Mouse (Mus musculus): ENCODE measurements around the gene Cd300lf.

The Cd300lf gene

DNA sequence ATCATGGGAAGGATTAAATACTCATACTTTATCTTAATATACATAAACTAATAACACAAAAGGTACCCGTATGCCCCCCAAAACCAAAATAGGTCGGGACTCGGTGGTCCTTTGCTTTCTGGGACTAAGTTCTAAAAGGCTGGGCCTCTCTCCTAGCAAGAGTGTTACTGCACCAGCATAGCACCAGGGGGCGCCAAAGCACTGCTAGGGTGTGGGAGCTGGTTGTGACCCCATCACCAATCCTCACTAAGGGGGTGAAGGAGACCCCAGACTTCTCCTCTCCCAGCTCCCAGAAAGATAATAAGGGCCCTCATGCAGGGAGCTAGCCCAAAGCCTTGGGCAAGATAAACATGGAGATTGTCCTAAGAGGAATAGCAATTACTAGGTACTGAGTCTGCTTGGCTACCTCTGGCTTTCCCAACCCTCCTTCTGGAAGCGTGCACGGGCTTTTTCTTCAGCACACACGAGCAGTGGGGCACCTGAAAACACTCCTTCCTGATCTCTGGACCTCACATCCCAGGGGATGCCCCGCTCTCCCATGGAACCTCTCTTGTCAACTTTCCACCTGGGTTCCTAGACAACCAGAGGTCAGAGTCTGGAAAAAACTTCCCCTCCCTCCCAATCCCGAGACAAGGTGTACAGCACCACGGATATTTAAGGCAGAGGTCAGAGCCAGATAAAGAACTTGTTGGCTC, 27.2 kb upstream of the Cd300lf start:
- peak; percentile 44 to 66 for DNase-seq (ENCODE audit: low read depth in 1 of 2, low spot score in 2 of 2)

DNA sequence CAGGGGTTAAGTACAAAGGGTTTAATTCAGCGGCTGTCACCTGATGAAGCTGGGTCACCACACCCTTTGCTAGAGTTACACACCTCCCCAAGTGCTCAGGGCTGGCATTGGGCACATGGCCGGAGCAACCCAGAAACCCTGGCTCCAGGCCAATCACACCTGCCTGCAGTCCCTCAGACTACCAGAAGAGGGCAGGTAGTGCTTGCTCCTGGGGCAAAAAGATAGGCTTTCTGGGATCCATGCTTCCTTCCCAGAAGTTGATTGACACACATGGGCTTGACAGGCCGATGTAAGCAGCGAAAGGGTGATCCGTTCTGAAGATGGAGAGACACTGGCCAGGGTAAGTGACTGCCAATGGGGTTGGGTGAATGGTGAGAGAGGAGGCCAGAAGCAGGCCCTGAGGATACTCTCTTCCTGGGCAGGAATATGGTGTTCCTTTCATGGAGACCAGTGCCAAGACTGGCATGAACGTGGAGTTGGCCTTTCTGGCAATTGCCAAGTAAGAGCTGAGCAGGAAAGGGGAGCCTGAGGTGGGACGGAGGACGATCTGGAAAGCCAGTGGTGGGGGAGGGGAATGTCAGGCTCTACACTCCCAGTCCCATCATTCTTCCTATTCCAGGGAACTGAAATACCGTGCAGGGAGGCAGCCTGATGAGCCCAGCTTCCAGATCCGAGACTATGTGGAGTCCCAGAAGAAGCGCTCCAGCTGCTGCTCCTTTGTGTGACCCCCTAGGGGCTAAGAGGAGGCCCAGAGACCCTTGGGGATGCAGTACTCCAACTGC, 26.4 kb upstream of the Cd300lf start:
- DNase-seq (ENCODE audit: low read depth in 1 of 2, low spot score in 2 of 2) = peak in 1 of 2 experiments; percentile 73

DNA sequence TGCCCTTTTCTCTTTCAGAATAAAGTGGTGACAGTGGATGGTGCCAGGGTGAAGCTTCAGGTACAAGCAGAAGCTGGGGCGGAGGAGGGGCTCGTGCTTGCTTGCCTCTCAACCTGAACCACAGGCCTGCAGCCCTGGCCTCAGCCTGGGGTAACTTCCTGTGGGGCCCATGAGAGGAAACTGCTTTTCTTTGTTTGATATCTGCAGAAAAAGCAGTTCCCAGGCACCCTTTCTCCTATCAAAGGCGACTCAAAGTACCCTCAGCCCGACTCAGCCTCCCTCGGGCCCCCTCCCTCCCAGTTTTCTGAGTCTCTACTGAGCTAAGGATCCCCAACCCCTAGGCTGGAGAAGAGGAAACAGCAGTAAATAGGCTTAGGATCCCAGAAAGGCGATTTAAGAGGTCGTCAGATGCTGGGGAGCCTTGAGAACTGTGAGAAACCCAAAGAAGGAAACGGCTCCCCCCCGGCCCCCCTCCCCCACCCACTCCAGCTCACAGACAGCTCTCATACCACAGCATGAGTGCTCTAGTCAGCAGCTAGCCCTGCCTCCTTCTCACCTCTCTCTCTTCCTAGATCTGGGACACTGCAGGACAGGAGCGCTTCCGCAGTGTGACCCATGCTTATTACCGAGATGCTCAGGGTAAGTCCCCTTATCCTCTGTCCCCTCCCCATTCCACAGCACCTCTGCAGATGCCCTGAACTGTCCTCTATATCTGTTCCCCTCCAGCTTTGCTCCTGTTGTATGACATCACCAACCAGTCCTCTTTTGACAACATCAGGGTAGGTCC, 24.3 kb upstream of the Cd300lf start:
- no peak for DNase-seq (ENCODE audit: low read depth in 1 of 2, low spot score in 2 of 2)

DNA sequence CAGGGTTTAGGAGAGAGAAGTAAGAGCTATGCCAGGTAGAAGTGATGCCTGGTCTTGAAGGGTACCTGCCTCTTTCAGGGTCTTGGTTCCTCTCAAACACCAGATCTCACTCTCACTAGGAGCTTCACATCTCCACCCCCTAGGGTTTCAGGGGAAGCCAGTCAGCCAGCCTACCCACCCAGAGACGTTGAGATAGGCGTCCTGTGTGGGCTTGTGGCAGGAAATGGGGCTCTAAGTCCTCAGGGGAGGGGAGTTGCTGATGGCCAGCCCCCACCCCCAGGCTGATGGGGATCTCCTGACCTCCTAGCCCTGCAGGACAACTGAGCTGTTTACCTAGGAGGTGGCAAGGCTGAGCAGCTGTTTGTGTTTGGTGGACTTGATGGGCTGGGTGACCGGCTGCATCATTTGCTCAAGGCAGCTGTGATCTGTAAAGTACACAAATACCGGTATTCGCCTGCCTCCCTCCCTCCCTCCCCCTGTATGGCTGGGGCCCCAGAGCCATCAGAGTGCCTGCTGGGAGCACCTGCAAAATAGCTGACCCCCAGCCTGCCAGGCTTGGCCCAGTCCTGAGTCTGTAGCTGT, 21.4 kb upstream of the Cd300lf start:
- DNase-seq (ENCODE audit: low read depth in 1 of 2, low spot score in 2 of 2) = no peak

DNA sequence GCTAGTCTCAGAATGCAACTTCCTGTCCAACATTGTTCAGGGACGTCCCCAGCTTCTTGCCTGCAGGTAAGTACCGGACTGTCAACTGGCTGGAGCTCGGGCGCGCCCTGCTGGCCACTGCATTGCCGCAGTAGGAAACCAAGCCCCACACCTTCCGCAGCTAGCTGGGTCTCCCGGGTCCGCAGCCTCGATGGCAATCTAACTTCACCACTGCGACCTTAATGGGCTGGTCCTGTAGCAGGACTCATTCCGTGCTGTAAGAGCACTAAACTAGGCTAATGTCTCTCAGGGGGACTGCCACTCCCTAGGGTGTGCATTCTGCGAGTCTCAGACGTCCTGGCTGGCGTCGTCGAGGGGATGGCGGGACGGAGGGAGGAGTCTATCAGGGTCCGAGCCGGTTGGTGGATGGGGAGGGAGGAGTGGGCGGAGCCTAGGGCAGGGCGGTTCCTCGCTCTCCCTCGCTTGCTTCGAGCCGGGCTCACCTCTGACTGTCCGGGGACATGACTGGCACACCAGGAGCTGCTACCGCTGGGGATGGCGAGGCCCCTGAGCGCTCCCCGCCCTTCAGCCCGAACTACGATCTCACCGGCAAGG, 20.0 kb upstream of the Cd300lf start:
- DNase-seq (ENCODE audit: low read depth in 1 of 2, low spot score in 2 of 2) = peak in 1 of 2 experiments; percentile 70

DNA sequence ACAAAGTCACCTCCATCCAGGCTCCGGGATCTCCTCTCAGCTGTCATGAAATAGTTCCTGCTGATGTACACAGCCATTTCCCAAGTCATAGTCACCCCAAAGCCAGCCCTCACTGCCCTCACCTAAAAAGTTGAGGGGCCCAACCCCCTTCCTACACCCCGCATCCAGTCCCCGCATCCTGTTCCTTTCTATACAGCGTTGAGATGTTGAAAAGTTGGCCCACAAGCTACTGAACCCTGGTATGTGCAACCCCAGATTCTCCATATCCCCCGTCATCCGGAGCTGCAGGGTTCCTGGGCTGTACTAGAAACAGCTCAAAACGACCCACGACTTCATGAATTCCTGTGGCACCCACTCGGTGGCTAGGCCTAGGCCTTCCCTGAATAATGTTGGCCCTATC, 19.3 kb upstream of the Cd300lf start:
- no peak for DNase-seq (ENCODE audit: low read depth in 1 of 2, low spot score in 2 of 2)

DNA sequence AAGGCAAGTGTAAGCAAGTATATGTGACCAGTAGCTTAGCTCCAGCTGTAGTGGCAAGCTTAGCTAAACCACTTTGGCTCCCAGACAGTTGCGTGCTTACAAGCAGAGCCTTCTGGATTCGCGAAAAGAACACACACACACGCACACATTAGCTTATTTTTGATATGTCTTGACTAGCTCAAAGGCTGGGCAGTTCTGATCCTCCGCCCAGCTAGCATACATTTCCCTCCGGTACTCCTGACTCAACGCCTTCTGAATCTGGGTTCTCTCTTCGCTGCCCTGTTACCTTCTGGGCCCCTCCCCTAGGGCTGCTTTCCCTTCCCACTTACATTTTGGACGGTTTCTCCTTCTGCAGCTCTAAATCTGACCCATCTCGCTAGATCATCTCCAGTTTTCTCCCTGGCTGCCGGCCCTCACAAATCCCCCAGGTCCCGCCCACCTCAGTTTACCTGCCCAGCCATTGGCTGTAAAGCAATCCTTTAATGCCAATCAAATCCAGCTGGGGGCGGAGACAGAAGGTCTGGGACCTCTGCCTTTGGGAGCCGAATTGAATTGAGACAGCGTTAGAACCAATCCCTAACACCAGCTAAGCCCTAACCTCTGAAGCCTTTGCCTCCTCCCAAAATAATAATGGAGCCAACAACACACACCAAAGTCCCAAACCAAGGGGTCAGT, 18.1 kb upstream of the Cd300lf start:
- DNase-seq (ENCODE audit: low read depth in 1 of 2, low spot score in 2 of 2) = no peak

DNA sequence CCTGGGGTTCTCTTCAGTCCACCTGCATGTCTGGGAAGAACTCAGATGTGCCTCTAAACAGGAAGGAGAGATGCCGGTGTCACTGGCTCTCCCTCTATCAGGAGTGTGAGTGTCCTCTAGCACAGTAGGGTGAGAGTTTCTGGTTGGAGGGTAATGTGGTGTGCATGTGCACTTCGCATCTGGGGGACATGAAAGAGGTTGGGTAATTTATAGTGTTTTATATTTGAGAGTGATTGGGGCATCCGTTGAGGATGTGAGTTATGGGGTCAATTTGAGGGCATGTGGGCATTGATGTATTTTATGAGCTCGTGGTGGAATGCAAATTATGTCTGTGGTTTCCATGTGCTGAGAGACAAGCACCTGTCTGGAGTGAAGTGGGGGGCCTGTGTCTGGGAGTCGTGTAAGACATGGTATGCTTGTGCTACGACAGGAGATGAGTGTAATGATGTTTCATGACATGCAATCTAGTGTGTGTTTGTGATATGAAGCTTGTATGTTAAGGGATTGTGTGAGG, 17.0 kb upstream of the Cd300lf start:
- no peak for DNase-seq (ENCODE audit: low read depth in 1 of 2, low spot score in 2 of 2)

DNA sequence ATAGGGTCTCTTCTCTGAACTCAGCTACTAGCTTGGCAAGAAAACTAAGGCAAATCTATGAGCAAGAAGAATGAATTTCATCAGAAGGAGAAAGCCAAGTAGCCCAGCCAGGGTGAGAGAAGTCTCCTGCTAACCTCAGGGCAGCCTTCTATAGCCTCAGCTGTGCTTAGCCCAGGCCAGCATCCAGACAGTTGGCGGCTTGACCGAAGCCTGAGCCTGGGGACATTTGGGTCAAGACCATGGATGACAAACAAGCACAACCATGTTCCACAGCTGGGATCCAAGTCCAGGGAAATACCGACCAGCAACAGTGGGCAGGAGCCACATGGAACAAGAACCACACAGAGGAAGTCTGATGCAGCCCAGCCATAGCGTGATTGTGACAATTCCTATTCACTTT, 14.0 kb upstream of the Cd300lf start:
- DNase-seq (ENCODE audit: low read depth in 1 of 2, low spot score in 2 of 2) = no peak

DNA sequence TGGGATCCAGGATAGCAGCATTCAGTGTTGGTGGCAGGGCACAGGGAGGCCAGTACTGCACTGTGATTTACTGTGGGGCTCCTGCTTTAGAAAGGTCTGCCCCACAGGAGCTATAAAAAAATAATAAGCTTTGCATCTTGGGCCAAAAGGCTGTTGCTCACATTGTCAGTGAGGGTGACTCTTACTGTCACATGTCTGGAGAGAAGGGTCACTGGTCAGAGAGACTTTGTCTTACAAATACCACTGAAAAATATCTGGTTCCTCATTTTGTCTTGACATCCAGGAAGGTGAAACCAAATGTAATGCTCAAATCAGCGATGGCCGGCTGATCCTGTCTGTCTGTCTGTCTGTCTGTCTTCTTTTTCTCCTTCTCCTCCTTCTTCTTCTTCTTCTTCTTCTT, 8.2 kb upstream of the Cd300lf start:
- DNase-seq (ENCODE audit: low read depth in 1 of 2, low spot score in 2 of 2) = no peak

DNA sequence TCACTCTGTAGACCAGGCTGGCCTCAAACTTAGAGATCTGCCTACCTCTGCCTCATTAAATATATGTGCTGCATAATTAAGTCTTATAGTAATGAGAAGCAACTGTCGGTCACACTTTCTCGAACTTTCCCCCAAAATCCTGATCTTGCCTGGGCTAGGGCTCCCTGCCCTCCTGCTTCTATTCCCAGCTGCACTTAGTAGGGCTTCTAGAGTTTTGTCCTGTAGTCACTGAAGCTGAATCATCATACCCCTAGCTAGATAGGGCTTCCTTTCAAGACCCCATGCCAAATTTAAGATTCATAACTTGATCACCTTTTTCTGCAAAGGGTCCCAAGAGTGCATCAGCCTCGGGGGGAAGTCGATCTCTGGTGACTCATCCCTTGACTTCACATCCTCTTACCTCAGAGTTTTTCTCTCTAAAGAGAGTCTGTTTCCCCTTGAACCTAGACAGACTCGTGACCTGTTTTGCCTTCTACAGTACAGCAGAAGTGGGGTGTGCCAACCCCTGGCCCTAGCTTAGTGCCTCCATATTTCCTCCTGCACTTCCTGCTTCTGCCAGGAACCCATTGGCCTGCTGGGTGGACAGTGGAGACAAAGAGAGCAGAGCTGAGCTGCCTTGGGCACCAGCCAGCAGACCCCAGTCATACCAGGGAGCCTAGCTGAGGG, 4.9 kb upstream of the Cd300lf start:
- peak; percentile 33 to 54 for DNase-seq (ENCODE audit: low read depth in 1 of 2, low spot score in 2 of 2)

DNA sequence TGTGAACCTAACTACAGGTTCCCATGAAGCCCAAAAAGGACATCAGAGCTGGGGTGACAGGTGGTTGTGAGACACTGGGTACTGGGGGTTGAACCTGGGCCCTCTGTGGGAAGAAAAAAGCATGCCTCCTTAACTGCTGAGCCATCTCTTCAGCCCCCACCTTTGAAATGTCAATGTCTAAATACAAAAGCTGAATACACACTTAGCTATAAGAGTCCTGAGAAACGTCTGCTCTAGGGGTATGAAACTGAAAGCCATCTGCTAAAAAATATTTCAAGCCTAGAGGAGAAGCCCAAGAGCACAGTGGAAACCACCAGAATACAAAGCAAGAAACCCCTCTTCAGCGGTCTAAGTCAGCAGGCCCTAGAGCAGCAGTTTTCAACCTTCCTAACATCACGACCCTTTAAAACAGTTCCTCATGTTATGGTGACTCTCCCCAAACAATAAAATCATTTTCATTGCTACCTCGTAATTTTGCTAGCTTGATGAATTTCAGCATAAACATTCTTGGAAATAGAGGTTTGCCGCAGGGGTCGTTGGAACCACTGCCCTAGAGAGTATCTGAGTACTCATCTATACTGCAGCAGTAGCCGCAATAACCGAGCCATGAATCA, 1.9 kb downstream of the Cd300lf start:
- DNase-seq (ENCODE audit: low read depth in 1 of 2, low spot score in 2 of 2) = no peak

DNA sequence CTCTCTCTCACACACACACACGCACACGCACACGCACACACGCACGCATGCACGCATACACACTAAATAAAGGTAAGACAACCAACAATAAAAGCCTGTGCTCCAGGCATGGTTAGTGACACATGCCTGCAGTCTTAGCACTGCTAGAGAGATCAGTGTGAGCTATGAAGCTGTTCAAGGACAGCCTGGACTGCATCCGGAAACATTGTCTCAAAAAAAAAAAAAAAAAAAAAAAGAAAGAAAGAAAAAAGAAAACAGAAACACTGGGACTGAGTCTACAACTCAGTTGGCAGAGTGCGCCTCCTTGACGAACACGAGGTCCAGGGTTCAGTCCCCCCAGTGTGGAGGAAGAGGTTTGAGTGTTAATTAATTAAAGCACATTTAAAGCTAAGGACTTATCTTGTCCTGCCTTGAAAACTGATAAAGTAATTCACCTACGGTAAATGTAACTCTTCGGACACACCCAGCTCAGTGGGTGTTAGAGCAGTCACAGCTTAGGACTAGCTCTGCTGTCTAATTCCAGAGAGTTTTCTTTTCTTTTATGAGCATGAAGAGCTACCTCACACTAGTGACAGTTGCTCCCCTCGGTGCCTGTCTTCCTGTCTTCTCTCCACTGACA, 4.2 kb downstream of the Cd300lf start:
- DNase-seq (ENCODE audit: low read depth in 1 of 2, low spot score in 2 of 2) = no peak

DNA sequence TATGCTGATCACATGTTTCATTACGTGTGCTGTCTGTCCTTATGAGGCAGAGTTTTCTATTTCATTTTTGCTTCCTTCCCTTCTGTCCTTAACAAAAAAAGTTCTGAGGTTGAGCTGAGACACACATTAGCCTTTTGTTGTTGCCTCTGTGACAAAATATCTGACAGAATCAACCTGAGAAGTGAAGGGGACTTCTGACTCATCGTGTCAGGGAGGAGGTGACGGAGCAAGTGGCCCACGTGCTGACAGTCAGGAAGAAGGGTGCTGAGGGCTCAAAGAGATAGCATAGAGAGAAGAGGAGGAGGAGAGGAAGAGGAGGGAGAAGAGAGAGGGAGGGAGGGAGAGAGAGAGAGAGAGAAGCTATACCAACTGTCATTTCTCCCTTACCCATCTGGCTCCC, 5.3 kb downstream of the Cd300lf start:
- DNase-seq (ENCODE audit: low read depth in 1 of 2, low spot score in 2 of 2) = no peak

DNA sequence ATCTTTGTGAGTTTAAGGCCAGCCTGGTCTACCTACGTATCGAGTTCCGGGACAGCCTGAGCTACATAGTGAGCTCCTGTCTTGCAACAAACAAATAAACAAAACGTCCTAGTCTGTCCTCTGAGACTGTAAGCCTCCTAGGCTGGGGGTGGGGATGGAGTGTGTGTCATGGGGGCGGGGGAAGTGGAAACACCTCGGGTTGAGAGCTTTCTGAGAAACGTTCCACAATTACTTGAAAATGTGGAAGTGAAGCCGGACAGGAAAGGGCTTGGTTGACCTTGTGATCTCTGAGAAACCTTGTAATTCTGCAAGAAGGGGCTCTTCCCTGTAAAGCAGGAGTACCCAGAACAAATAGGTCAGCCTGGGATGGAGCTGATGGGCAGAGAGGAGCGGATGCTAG, 14.4 kb downstream of the Cd300lf start:
- peak in 1 of 2 experiments; percentile 54 for DNase-seq (ENCODE audit: low read depth in 1 of 2, low spot score in 2 of 2)

DNA sequence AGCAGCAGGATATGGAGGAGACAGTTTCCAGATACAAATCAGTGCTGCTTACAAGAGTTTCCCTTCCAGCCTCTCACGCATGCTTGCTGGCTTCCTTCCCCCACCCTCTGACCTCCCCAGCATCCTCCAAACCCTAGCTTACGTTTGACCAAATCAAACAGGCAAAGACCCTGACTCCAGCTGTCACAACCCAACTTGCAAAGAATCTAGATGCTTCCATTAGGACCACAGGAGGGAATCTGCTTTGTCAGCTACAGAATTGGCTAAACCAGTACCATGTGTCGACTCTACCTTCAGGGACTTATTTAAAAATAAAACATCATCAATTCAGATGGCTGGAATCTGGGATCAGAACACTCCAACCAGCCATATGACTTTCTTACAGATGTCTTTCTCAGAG, 21.6 kb downstream of the Cd300lf start:
- no peak for DNase-seq (ENCODE audit: low read depth in 1 of 2, low spot score in 2 of 2)

DNA sequence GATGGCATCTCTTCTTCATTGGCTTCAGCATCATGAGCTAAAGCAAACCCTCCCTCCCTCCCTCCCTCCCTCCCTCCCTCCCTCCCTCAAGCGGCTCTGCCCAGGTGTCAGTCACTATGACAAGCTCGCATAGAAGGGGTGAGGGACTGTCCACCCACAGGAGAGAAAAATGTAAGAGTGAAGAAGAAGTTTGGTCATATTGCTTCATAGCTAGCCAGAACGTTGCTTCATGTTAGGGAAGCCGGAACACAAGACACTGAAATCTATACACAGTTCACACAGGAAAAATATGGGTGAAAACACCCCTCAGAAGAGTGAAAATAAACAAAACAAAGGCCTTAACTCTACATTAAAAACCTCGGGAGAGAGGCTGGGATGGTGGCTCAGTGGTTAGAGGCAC, 23.5 kb downstream of the Cd300lf start:
- DNase-seq (ENCODE audit: low read depth in 1 of 2, low spot score in 2 of 2) = no peak

DNA sequence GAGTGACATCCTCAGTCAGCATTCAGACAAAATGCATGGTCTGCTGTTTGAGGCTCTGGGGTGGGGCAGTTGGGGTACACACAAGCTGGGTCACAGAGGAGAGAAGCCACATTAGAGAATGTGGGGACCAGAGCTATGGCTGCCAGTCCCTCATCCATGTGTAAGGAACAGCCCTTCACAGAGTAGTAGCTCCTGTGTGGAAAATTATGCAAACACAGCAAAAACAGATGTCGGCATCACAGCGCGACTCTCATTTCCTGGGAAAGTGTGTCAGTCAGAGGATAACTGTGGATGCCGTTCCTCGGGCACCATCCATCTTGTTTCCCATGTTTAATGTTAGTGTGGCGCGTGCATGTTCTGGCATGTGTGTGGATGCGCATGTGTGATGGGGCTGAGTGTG, 25.6 kb downstream of the Cd300lf start:
- no peak for DNase-seq (ENCODE audit: low read depth in 1 of 2, low spot score in 2 of 2)

DNA sequence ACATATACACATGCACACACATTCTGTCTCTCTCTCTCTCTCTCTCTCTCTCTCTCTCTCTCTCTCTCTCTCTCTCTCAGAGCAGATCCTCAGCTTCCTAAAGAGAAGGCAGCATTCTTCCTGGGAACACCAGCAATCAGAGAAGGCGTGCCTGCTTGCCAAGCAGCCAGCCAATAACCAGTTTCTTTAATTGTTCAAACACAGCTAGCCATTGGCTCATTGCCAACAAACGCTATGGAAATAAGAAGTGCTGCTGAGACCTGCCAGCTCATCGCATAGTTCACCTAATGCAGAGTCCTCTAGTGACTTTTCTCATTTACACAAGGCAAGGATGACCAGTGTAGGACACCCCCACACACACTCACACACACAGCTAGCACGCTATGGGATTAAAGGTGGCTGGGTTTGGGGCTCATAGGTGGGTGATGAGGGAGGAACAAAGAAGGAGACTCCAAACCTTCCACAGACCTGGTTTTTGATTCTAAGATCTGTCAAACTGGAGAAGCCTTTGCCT, 26.3 kb downstream of the Cd300lf start:
- DNase-seq (ENCODE audit: low read depth in 1 of 2, low spot score in 2 of 2) = no peak
